Mouse (Mus musculus) bone marrow macrophage, adult 2 months (primary cell): Measurements from ENCODE around the gene Taok1.

Experiments
- CTCF ChIP-seq: IDR thresholded peaks from 2 replicates; pipeline ENCODE4 v1.5.1; 2012; ENCODE audit warnings: low read depth, mild to moderate bottlenecking, low read length, moderate library complexity
- POLR2A ChIP-seq: IDR thresholded peaks from 2 replicates; pipeline ENCODE4 v1.6.1; 2012; ENCODE audit warnings: mild to moderate bottlenecking, low read depth, low read length, borderline replicate concordance

GRCm38 (mm10) chr11:77624002-77624401, 16.4 kb upstream of the Taok1 start:
- TF ChIP-seq POLR2A (no peak), CTCF (no peak)
